Mouse (Mus musculus): ENCODE data around the gene Fcgr3. TPM values are rescaled to one million over a fixed set of nuclear protein-coding genes. Genes with fewer than 3 reads are reported as not detected.
"Not testable (repeated sequence)": the region's sequence is repeated elsewhere in the genome, so short reads cannot be mapped to it uniquely, and the experiment has no call there.

Gene Fcgr3
- 1 to 10 TPM; 3.7 to 4.6 TPM for total RNA-seq (2021)
- long read RNA-seq, experiment 1, partial matches to known transcripts = 1 of 6 reads
- long read RNA-seq, experiment 1, other reads (novel, unspliced or antisense) = 1 of 6 reads
- long read RNA-seq, experiment 2, partial matches to known transcripts = 2 of 6 reads
- long read RNA-seq, experiment 2, other reads (novel, unspliced or antisense) = 1 of 6 reads

DNA sequence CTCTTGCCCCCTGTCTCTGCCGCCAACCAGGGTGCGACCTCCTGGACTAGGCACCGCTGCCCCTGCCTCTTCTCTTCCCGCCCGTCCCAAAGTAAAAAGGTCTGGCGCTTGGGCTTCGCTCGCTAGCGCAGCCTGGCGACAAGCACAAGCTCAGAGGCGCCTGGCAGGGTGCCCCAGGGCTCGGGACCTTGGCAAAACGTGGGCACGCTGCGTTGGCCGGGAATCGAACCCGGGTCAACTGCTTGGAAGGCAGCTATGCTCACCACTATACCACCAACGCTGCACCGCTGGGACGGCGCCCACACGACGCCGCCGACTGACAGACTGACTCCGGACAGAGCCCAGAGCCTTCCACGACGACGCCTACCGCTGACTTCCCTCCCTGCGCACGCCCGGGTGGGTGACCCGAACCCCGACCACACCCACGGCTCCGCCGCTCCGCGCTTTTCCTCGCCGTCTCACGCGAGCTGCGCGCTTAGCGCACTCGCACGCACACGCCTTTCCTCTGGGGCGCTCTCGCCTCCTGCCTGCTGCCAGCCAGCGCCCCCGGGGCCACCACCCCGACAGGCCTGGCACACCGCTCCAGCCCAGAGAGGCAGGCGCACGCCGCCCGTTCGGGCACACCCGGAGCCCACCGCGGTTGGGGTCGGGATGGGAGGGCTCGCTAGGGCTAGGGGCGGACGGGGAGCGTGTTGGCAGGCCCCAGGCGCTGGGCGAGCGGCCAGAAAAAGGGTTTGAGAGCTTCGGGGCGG, at the start of gene Fcgr3:
Gene Fcgr3 (minus strand): TSS at position 445 of the 752 bp plus-strand sequence.
- DNase-seq = peak; percentile 78

DNA sequence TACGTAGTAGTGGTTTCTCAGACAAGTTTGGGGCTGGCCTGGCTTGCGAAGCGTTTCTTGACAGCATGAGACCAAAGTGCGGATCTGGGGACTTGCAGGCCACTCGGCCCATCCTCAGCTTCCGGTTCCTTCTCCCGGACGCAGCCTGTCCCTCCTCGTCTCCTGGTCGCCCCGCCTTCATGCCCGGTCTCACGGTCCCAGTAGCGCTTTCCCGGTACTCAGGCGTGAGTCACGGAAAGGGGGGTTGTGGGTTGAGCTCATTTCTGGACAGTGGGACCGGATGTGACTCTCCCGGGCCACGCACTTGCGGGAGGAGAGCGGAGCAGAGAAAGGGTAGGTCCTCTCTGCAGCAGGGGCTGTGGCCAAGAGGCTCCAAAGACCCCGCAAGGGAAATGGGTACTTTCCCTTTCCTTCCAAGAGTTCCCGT, 49.2 kb upstream of the Fcgr3 start, which contains the start of gene Cfap126:
Gene Cfap126 (plus strand): TSS at position 46 of the 427 bp plus-strand sequence.
- peak; percentile 86 for DNase-seq

DNA sequence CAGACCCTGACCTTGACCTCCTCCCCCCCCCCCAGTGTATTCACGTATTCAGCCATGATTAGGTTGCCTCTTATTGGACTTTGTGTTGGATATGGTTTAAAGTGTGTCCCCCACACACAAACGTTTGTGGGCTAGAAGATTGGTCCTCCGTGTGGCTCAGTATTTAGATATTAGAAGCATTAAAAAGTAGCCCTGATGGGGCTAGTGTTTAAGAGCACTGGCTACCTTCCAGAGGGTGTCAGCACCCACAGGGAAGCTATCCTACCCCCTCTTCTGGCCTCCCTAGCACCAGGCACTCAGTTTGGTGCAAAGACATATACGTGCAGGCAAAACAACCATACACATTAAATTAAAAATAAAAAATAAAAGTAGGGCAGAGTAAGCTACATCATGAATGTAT, 48.3 kb upstream of the Fcgr3 start:
- DNase-seq = no peak

DNA sequence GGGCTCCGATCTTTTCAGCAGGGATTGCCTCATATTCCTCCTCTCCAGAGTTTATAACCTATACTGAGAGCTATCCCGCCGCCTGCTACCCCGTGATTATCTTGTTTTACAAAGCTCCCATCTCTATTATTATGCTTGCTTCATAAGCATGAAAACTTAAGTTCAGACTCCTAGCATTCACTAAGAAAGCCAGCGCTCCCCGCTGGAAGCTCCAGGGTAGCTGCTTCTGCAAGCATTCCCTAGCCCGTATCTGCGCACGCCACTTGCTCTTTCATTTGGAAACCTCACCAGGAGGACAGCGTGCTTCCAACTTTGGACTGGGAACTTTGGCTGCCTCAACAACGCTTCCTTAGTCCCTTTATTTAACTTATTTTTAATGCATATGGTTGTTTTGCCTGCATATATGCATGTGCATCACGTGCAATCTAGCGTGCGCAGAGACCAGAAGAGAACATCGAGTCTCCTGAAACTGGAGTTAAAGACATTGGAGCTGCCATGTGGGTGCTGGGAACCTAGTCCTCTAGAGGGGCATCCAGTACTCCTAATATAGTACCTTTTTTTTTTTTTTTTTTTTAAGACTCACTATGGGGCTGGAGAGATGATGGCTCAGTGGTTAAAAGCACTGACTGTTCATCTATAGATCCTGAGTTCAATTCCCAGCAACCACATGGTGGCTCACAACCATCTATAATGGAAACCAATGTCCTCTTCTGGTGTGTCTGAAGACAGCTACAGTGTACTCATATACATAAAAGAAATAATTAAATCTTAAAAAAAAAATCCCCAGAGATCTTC, 47.2 kb upstream of the Fcgr3 start:
- no peak for DNase-seq

DNA sequence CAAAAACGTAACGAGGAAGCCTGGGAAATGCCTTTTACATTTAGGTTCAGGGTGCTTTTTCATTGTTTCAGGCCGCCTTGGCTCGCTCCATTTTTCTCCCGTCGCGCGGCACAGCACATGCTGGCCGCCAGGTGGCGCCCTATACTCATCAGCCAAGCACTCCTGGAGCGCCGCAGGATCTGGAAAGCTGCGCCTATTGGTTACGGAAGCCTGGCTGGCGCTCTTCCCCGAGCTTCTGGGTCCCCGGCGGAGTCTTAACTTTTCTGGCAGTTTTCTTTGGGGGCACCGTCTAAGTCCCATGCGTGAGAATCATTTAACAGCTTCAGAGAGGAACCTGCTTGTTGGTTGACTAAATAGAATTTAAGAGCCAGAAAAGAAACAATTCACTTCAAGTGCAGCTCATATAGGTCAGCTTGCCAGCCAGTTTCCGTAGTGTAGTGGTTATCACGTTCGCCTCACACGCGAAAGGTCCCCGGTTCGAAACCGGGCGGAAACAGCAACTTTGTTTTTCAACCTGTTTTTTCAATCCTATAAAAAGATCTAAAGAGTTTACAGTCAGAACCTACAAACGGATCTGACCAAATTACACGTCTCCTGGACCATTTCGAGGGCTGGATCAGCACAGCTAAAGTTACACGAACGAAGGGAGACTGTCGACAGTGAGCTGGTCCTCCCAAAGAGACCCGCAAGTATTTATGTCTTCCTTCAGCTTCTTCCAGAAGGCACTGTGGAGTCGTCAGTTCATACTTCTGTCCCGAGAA, 46.5 kb upstream of the Fcgr3 start:
- peak; percentile 87 for DNase-seq

DNA sequence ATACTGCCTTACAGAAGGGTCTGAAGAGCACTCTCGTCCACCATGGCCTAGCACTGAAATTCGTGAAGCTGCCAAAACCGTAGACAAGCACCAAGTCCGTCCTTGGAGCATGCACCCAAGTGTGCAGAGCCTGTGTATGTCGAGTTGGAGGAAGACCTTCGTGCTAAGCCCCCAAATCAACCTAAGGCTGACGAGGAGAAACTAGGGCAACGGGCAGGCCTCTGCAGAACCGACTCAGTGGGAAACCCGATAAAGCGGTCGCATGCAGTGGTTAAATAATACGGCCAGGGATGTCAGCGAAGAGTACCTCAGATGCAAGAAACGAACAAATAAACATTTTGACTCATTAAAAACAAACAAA, 45.9 kb upstream of the Fcgr3 start:
- DNase-seq = peak; percentile 13

DNA sequence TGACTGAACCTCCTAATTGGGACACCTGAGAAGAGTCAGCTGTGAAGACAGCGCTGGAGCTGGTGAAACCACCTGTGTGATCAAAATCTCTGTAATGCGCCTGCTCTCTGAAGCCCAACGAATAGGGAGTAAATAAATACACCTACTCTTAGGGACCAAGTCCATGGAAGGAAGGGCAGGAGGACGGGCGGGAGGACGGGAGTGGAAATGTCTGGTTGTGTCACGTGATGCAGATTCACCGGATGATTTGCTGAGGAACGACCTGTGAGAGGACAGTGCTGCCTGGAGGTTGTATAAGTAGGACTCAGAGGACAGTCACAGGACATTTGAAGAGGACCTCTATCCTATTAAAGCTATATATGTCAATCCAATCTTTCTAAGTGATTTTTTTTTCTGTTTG, 44.9 kb upstream of the Fcgr3 start:
- DNase-seq = no peak

DNA sequence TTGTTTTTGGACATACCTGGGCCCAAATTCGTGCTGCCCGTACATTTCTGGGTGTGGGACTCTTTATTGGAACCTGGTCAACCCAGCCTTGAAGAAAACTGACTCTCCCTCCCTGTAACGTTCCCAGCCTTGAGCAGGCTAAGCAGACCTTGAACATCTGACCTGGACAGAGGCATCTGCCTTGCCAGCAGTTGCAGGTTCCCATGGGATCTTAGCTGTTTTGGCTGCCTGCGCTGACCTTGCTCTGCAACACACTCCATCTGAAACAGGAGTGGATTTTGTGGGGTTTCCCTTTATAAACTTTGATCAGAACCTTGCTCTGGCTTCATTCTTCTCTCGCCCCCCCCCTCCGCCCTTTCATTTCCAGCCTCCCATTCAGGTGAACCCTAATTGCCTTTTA, 40.5 kb upstream of the Fcgr3 start:
- DNase-seq = no peak

DNA sequence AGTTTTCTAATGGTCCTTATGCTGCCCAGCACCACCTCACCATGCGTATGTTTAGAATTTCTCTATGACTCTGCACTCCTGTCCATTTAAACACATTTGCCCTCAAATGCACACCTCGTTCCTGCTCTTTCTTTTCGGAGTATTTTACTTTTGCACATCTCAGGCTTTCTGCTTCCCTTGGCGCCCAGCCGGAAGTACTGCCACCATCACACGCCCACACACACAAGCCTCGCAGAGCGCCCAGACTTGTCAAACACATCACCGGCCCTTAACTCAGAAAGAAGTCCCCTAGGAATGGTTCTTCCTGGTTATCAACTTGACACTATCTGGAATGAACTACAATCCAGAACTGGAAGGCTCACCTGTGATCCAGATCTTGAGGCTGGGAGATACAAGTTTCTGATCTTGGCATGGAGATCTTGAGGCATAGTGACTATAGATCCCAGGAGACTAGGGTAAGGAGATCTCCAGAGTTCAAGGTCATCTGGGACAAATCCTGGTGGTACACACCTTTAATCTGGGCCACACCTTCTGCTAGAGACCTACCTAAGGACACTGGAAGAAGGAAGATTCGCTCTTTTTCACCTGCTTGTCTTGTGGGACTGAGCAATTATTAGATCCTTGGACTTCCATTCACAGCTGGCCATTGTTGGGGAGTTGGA, 38.6 kb upstream of the Fcgr3 start:
- DNase-seq = no peak

DNA sequence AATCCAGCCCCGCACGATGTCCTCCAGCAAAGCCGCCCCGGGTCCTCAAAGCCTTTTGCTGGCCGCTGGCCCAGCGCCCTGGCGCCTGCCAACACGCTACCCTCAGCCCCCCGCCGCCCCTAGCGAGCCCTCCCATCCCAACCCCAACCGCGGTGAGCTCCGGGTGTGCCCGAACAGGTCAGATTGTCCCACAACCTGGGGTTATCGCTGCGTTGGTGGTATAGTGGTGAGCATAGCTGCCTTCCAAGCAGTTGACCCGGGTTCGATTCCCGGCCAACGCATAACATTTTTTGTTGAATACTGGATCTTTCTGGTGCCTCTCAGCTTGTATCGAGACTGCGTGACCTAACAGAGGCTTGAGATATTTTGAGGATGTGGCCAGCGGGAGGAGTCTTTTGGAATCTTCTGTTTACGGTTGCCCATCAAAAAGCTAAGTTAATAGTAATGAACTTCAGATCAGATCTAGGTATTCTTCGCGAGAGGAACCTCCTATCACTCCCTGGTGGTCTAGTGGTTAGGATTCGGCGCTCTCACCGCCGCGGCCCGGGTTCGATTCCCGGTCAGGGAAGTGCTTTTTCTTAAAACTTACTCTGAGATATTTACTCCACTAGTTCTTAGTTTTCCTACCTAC, 37.9 kb upstream of the Fcgr3 start:
- DNase-seq = peak; percentile 76

DNA sequence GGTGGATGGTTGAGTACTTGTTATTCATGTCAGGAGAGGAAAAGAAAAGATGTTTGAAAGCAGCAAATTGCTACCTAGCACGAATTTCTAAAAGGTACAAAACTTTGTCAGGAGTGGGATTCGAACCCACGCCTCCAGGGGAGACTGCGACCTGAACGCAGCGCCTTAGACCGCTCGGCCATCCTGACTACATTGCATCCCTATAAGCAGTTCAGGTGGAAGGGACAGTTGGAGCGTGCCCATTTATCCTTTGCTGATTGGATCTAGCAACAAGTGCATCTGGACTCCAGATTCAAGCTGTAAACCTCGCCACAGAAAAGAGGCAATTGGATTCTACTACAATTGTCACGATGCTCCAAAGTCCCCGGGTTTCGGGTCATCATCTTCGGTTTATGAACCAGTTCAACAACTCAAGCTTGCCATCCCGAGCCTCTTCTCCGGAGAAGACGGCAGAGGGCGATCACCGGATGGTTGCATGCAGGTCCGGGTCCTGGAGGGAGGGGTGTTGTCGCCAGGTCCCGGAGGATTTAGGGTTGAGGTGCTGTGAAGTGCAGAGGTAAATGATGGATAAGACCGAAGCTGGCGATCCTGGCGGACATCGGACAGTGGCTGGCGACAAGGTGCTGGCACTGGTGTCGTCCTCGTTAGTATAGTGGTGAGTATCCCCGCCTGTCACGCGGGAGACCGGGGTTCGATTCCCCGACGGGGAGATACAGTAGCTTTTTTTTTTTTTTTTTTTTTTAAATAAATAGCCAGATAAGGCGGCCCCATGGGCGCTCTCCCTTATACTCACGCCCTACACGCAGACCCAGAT, 37.2 kb upstream of the Fcgr3 start:
- DNase-seq = peak; percentile 79

DNA sequence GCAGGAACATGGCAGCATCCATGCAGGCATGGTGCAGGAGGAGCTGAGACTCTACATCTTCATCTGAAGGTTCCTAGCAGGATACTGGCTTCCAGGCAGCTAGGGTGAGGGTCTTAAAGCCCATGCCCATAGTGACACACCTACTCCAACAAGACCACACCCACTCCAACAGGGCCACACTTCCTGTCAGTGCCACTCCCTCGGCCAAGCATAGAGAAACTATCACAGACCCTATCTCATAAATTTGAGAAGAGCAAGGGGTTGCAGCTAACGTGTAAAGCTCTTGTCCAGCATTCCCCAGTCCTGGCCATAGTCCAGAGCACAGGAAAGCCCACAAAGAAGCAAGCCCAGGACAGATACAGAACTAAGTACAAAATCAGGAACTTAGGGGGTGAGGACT, 36.3 kb upstream of the Fcgr3 start:
- no peak for DNase-seq

DNA sequence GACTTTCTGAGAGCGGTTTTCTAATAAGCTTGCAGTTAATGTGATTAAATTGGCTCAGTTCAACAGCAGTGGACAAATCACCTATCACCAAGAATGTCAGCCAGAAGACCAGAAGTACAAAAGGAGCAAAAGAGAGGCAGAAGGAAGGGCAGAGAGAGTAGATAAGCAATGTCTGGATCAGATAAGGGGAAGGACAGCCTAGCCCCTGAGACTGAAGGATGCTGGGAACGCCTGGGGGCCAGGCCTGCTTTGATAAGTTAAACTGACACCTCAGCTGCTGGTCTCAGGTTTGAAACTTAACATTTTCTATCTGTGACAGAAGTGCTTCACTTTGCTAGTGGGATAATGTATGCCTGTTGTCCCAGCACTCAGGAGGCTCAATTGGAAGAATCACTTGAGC, 32.9 kb upstream of the Fcgr3 start:
- no peak for DNase-seq

DNA sequence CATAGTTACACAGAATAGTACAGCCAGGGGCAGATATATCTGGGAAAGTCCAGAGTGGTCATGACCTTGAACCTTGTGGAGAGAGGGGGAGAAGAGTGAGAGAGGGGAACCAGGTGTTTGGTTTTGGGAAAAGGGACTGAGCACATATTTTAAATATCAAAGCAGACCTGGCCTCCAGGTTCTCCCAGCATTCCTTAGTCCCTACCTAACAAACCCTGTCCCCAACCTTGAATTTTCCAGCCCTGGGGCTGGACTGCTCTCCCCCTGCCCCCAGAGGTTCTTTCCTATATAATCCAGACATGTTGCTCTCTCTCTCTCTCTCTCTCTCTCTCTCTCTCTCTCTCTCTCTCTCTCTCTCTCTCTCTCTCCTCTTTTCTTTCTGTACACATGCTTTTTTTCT, 32.4 kb upstream of the Fcgr3 start:
- DNase-seq = no peak

DNA sequence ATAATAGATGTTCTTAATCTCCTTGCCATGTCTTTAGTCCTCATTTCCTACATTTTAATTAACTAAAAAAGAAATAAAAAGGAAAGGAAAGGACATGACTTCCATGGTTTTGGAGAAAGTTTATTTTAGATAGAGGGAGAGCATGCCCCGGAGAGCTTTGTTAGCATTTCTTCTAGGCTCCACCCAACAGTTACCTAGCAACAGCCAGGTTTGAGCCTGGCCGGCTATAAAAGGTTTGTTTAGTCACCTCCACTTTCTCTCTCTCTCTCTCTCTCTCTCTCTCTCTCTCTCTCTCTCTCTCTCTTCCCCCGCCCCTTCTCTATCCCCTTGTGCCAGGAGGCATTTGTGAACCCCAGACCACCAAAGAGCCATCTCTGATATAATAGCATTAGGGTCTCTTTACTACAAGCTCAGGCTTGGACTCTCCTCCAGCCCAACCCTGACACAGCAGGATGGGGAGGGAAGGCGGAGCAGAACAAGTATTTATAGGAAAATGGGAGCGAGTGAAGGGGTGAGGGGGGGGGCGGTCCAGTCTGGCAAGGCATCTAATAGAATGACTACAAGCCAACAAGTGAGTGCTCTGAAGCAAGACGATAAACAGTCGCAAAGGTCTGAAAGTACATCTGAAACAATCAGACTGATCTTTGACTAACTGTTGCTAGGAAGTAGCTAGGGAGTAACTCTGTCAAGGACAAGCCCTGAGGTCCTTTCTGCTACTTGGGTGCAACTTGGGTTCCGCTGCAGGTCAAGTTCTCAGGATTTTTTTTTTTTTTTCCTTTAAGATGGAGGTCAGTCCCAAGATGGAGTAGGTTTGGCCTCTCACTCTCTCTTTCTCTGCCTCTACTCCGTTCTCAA, 31.6 kb upstream of the Fcgr3 start:
- no peak for DNase-seq

DNA sequence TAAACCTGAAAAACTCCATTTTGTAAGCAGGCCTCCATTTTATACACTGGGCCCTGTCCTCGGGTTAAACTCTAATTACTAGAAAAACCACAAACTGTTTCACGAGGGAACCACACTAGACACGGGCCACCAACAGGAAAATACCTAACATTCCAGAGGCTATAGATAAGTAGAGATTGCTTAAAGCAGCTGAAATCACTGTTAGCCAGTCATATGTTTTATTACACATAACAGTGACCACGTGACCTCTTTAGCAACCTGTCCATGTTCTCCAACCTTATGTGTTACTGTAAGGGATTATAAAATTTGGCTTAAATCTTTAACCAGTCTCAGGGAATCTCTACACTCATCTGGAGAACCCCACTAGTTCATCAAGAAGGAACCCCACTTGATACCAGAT, 29.7 kb upstream of the Fcgr3 start:
- no peak for DNase-seq

DNA sequence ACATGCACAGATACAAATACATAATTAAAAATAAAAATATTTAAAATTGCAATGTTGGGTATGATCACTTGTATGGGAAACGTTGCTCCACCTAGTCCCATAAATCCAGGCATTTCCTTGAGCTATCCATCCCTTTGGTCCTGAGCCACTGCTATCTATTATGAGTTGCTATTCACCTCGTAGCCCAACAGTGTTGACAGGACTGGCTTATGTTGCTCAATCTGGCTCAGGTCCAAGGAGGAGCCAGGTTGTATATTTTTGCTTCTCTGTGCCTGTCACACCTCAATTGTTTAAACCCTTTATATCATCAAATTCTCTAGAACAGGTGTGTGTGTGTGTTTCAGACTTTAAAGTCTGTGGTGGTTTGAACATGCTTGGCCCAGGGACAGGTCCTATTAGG, 26.0 kb upstream of the Fcgr3 start:
- no peak for DNase-seq

DNA sequence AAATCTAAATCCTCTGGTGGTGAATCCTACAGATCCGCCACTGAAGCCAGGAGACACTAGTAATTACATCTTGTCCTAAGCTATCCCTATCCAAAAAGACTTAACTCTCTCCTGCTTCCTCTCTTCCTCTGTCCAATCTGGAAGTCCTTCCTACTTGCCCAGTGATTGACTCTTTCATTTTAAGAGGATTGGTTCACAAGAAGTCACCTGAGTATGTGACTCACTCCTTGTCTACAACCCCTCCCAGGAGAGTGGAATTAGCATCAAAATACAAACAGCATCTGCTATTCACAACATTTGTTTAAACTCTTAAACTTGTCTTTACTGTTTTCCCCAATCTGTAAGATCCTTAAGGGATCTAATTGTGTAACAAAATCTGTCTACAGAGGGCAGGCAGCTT, 25.2 kb upstream of the Fcgr3 start:
- DNase-seq = no peak

DNA sequence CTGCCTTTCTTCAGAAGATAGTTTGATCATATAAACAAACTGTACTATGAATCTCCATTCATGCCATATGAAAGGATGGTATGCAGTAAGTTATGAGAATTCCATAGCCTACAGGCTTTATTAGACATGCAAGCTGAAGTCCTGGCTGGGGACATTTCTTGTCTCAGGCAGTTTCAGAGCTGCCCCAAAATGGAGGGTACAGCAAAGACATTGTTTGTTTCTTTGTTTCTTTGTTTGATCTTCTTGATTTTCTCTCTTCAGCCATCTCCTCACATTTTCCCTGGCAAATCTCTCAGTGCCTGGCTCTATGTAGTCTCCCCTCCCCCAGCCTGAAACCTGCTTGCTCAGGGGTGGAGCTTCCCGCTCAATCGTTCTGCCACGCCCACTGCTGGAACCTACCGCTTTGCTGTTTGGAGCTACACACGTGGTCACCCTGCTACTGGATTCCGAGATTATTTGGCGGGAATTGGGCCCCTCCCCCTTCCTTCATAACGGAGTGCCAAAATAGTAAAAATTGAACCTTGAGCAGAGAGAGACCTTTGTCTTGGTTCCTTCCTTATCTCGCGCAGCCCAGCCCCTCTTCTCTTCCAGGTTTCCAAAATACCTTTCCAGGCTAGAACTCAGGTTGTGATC, 23.6 kb upstream of the Fcgr3 start:
- DNase-seq = not testable (repeated sequence)

Measured in gastrocnemius, postnatal 25 days (tissue).